Mouse (Mus musculus): Measurements from ENCODE around the gene Kcne2. TPM values are rescaled to one million over a fixed set of nuclear protein-coding genes. Genes with fewer than 3 reads are reported as not detected.

Gene Kcne2
- polyA plus RNA-seq, 1 experiment from 2014 or later: 3.0 TPM

DNA sequence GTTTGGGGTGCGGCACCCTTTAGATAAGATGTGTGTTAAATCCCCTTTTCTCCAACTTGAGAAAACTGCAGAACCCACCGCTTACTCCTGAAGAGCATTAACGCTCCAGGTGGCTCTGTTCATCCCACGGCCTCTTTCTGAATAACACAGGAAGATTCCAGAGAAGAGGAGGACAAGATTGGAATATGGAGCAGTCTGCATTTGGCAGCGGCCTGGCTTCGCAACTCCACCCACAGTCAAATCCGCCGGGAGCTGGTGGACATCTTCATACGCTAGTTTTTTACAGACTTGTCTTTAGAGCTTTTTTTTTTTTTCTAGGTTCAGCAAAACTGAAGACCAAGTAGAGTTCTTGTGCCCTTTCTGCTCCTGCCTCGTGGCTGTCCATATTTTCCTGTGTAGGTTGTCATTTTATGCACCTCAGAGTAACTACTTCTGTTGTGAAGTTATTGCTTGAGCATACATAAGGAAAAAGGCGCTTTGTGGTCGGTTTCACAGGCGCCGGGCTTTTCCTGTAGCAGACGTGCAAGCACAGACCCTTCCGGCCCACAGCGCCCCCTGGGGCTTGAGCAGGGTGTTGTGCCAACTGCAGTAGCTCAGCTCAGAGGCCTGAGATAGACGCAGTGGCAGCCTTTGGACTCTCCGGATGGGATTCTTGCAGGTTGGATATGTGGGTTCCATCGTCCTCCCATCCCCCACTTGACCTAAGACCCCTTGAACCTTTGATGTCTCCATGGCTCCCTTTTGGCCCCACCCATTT, 27.3 kb downstream of the Kcne2 start:
- Histone ChIP-seq H3K4me1 (ENCODE audit: control insufficient read depth, insufficient read depth, low read length) (peaks cover 3% of the 10 kb centered on the region), H3K9ac (replicated peaks; ENCODE audit: low read length) (no peak overlapping the region), H3K9me3 (ENCODE audit: control insufficient read depth, low read length) (no peaks in the 10 kb centered on the region), H3K27ac (replicated peaks; ENCODE audit: low read depth, low read length) (no peak overlapping the region), H3K4me2 (ENCODE audit: low read length) (no peak overlapping the region), H3K27me3 (ENCODE audit: control insufficient read depth, insufficient read depth, low read length) (no peaks in the 10 kb centered on the region), H3K4me3 (replicated peaks; ENCODE audit: low read depth, low read length) (no peak overlapping the region), H3K36me3 (ENCODE audit: control insufficient read depth, insufficient read depth, low read length) (no peaks in the 10 kb centered on the region)
- DNase-seq (no peak), ATAC-seq (ENCODE audit: low FRiP score, low TSS enrichment) (no peak)
- 70% methylated on average over 20 of the region's 20 CpGs for WGBS

- no peaks in the 10 kb centered on the region for H3K36me3 ChIP-seq (ENCODE audit: control insufficient read depth, insufficient read depth, low read length)
- no peak overlapping the region for H3K4me2 ChIP-seq (ENCODE audit: low read length)
- H3K27me3 ChIP-seq (ENCODE audit: control insufficient read depth, insufficient read depth, low read length): no peaks in the 10 kb centered on the region
- no peak overlapping the region for H3K27ac ChIP-seq (replicated peaks; ENCODE audit: low read depth, low read length)
- DNase-seq: no peak
- 84% methylated on average over 3 of the region's 3 CpGs for WGBS
- H3K9ac ChIP-seq (replicated peaks; ENCODE audit: low read length): no peak overlapping the region
- peaks cover 8% of the 10 kb centered on the region for H3K4me1 ChIP-seq (ENCODE audit: control insufficient read depth, insufficient read depth, low read length)
- no peaks in the 10 kb centered on the region for H3K9me3 ChIP-seq (ENCODE audit: control insufficient read depth, low read length)
- no peak for ATAC-seq (ENCODE audit: low FRiP score, low TSS enrichment)
- no peak overlapping the region for H3K4me3 ChIP-seq (replicated peaks; ENCODE audit: low read depth, low read length)
Measured at GRCm38 (mm10) chr16:92320361-92320760, 28.2 kb downstream of the Kcne2 start.

- H3K9ac ChIP-seq (replicated peaks; ENCODE audit: low read length): no peak within 1 kb of the TSS
- H3K27ac ChIP-seq (replicated peaks; ENCODE audit: low read depth, low read length): no peak within 1 kb of the TSS
- H3K4me1 ChIP-seq (ENCODE audit: control insufficient read depth, insufficient read depth, low read length): peaks cover 8% of the 10 kb centered on the region
- DNase-seq: no peak
- H3K9me3 ChIP-seq (ENCODE audit: control insufficient read depth, low read length): no peaks in the 10 kb centered on the region
- no peak within 1 kb of the TSS for H3K4me3 ChIP-seq (replicated peaks; ENCODE audit: low read depth, low read length)
- no peaks in the 10 kb centered on the region for H3K27me3 ChIP-seq (ENCODE audit: control insufficient read depth, insufficient read depth, low read length)
- H3K4me2 ChIP-seq (ENCODE audit: low read length): no peak within 1 kb of the TSS
- no peaks in the 10 kb centered on the region for H3K36me3 ChIP-seq (ENCODE audit: control insufficient read depth, insufficient read depth, low read length)
- WGBS: 91% methylated on average over 8 of the region's 8 CpGs
- no peak for ATAC-seq (ENCODE audit: low FRiP score, low TSS enrichment)
Measured at GRCm38 (mm10) chr16:92321341-92321740, 29.2 kb downstream of the Kcne2 start, which contains the start of gene Fam243. Fam243 (minus strand) TSS chr16:92321441.

GRCm38 (mm10) chr16:92324309-92325061, 32.3 kb downstream of the Kcne2 start:
- peak; percentile 35 for DNase-seq
- WGBS: 14% methylated on average over 7 of the region's 7 CpGs

GRCm38 (mm10) chr16:92325062-92325406, 32.8 kb downstream of the Kcne2 start:
- no peak for ATAC-seq (ENCODE audit: low FRiP score, low TSS enrichment)
- DNase-seq: no peak
- Histone ChIP-seq H3K9me3 (ENCODE audit: control insufficient read depth, low read length) (no peaks in the 10 kb centered on the region), H3K27me3 (ENCODE audit: control insufficient read depth, insufficient read depth, low read length) (no peaks in the 10 kb centered on the region), H3K27ac (replicated peaks; ENCODE audit: low read depth, low read length) (peak overlapping the region; percentile 41; the same call in 1 of the 2 replicates), H3K9ac (replicated peaks; ENCODE audit: low read length) (no peak overlapping the region), H3K4me1 (ENCODE audit: control insufficient read depth, insufficient read depth, low read length) (peaks cover 8% of the 10 kb centered on the region), H3K4me2 (ENCODE audit: low read length) (no peak overlapping the region), H3K4me3 (replicated peaks; ENCODE audit: low read depth, low read length) (no peak overlapping the region), H3K36me3 (ENCODE audit: control insufficient read depth, insufficient read depth, low read length) (no peaks in the 10 kb centered on the region)
- 8% methylated on average over 1 of the region's 1 CpGs for WGBS

More at GRCm38 (mm10) chr16:92324309-92325061, 32.3 kb downstream of the Kcne2 start:
- no peak for ATAC-seq (ENCODE audit: low FRiP score, low TSS enrichment)
- Histone ChIP-seq H3K4me1 (ENCODE audit: control insufficient read depth, insufficient read depth, low read length) (peaks cover 8% of the 10 kb centered on the region), H3K4me3 (replicated peaks; ENCODE audit: low read depth, low read length) (no peak overlapping the region), H3K27me3 (ENCODE audit: control insufficient read depth, insufficient read depth, low read length) (no peaks in the 10 kb centered on the region), H3K27ac (replicated peaks; ENCODE audit: low read depth, low read length) (peak overlapping the region; percentile 41; the same call in 1 of the 2 replicates), H3K9me3 (ENCODE audit: control insufficient read depth, low read length) (no peaks in the 10 kb centered on the region), H3K4me2 (ENCODE audit: low read length) (no peak overlapping the region), H3K9ac (replicated peaks; ENCODE audit: low read length) (no peak overlapping the region), H3K36me3 (ENCODE audit: control insufficient read depth, insufficient read depth, low read length) (no peaks in the 10 kb centered on the region)

DNA sequence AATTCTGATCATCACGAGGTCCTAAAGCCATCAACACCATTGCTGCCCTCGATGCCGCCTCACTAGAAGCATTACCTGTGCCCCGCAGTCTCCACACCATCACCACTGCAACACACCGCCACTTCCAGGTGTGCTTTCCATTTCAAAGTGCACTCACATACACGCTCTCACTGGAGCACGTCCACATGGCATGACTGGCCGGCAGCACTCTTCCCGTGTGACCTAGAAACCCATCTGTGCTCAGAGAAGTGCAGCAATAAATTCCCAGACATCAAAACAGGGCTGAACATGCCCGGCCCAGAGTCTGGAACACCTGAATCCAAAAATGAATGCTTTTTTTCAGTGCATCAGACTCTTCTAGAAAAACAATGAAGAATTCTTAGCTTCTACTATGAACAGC, 35.7 kb downstream of the Kcne2 start:
- H3K9me3 ChIP-seq (ENCODE audit: control insufficient read depth, low read length): no peaks in the 10 kb centered on the region
- H3K27me3 ChIP-seq (ENCODE audit: control insufficient read depth, insufficient read depth, low read length): no peaks in the 10 kb centered on the region
- 92% methylated on average over 10 of the region's 10 CpGs for WGBS
- H3K4me1 ChIP-seq (ENCODE audit: control insufficient read depth, insufficient read depth, low read length): peaks cover 8% of the 10 kb centered on the region
- no peak overlapping the region for H3K4me3 ChIP-seq (replicated peaks; ENCODE audit: low read depth, low read length)
- H3K4me2 ChIP-seq (ENCODE audit: low read length): no peak overlapping the region
- no peaks in the 10 kb centered on the region for H3K36me3 ChIP-seq (ENCODE audit: control insufficient read depth, insufficient read depth, low read length)
- no peak for DNase-seq
- no peak overlapping the region for H3K9ac ChIP-seq (replicated peaks; ENCODE audit: low read length)
- H3K27ac ChIP-seq (replicated peaks; ENCODE audit: low read depth, low read length): no peak overlapping the region
- ATAC-seq (ENCODE audit: low FRiP score, low TSS enrichment): no peak

GRCm38 (mm10) chr16:92330966-92331365, 38.8 kb downstream of the Kcne2 start:
- ATAC-seq (ENCODE audit: low FRiP score, low TSS enrichment): no peak
- Histone ChIP-seq H3K27me3 (ENCODE audit: control insufficient read depth, insufficient read depth, low read length) (no peaks in the 10 kb centered on the region), H3K4me3 (replicated peaks; ENCODE audit: low read depth, low read length) (no peak overlapping the region), H3K9me3 (ENCODE audit: control insufficient read depth, low read length) (no peaks in the 10 kb centered on the region), H3K9ac (replicated peaks; ENCODE audit: low read length) (no peak overlapping the region), H3K27ac (replicated peaks; ENCODE audit: low read depth, low read length) (no peak overlapping the region), H3K4me2 (ENCODE audit: low read length) (no peak overlapping the region), H3K4me1 (ENCODE audit: control insufficient read depth, insufficient read depth, low read length) (no peaks in the 10 kb centered on the region), H3K36me3 (ENCODE audit: control insufficient read depth, insufficient read depth, low read length) (no peaks in the 10 kb centered on the region)
- DNase-seq: no peak
- WGBS: 88% methylated on average over 5 of the region's 5 CpGs

GRCm38 (mm10) chr16:92334600-92334999, 42.4 kb downstream of the Kcne2 start:
- no peak overlapping the region for H3K4me3 ChIP-seq (replicated peaks; ENCODE audit: low read depth, low read length)
- no peak for DNase-seq
- no peaks in the 10 kb centered on the region for H3K36me3 ChIP-seq (ENCODE audit: control insufficient read depth, insufficient read depth, low read length)
- WGBS: 65% methylated on average over 9 of the region's 9 CpGs
- no peak overlapping the region for H3K9ac ChIP-seq (replicated peaks; ENCODE audit: low read length)
- H3K27me3 ChIP-seq (ENCODE audit: control insufficient read depth, insufficient read depth, low read length): no peaks in the 10 kb centered on the region
- no peak overlapping the region for H3K4me2 ChIP-seq (ENCODE audit: low read length)
- no peak for ATAC-seq (ENCODE audit: low FRiP score, low TSS enrichment)
- no peak overlapping the region for H3K27ac ChIP-seq (replicated peaks; ENCODE audit: low read depth, low read length)
- no peaks in the 10 kb centered on the region for H3K9me3 ChIP-seq (ENCODE audit: control insufficient read depth, low read length)
- no peaks in the 10 kb centered on the region for H3K4me1 ChIP-seq (ENCODE audit: control insufficient read depth, insufficient read depth, low read length)

All from midbrain, embryonic 14.5 days (tissue).